Mouse (Mus musculus) large intestine, adult 2 months (tissue): ENCODE results near the gene B2m. TPM values are rescaled to one million over a fixed set of nuclear protein-coding genes. Genes with fewer than 3 reads are reported as not detected.
A peak's percentile ranks its signal among the peaks of the same experiment; 100 is the strongest.
"Not testable (repeated sequence)": the region's sequence is repeated elsewhere in the genome, so short reads cannot be mapped to it uniquely, and the experiment has no call there.

ENCODE experiments used
- DNase-seq: peaks from one replicate; pipeline ENCODE4 v3.0.0-alpha.2; 2012; ENCODE audit warnings: low read depth, low spot score
- WGBS: fragments of 180-500 bp; shearing (Covaris S2); methylation state at CpG from one replicate; pipeline ENCODE4 v1.1.7; 2018; 5-methylcytosine and 5-hydroxymethylcytosine counted together
- polyA plus RNA-seq: library from polyadenylated mRNA; depleted of rRNA; stranded (reverse); fragments of >200 nt; gene quantifications from 2 replicates; pipeline ENCODE4 v1.2.3, GENCODE M21; 2012; rRNA removed

The B2m gene
- 1,363 and 1,869 TPM in 2 replicates for polyA plus RNA-seq

DNA sequence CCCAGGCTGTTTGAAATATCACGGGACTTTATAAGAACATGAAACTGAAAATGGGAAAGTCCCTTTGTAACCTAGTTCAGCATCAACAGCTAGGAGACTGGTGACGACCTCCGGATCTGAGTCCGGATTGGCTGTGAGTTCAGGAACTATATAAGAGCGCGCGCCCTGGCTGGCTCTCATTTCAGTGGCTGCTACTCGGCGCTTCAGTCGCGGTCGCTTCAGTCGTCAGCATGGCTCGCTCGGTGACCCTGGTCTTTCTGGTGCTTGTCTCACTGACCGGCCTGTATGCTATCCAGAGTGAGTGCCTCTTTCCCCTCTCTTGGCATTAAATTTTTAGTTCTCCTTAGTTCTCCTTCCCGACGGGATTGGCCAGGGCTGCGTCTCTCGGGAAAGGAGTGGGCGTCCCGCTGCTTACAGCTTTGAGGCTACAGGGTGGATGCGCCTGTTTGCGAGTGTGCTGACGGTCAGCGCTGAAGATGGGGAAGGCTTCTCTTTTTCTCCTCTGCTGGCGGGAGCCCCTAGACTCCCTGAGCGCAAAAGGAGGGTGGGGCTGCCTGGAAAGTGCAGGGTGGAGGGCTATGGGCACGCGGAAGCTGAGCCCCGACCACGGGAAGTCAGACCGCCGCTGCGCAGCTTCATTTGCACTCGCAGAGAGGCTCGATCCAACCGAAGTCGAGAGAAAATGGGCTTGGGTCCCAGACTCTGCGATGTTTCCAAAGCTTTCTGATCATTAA lies at the start of gene B2m:
TSS of gene B2m (plus strand) at position 179 of the 734 bp plus-strand sequence.
- DNase-seq, result peak; percentile 88
- WGBS, result under 1% methylated on average over 40 of the region's 40 CpGs

DNA sequence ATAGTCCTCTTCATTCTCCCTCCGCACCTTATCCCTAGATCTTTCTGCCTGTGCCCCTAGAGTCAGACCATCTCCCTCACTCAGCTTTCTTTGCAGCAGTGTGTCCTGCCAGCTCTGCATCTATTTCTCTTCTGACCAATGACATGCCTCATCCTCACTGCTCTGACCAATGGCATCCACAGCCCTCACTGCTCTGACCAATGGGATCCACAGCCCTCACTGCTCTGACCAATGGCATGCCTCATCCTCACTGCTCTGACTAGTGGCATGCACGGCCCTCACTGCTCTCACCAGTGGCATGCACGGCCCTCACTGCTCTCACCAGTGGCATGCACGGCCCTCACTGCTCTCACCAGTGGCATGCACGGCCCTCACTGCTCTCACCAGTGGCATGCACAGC lies 49.8 kb upstream of the B2m start:
- 72% methylated on average over 5 of the region's 5 CpGs for WGBS
- DNase-seq, result not testable (repeated sequence)

DNA sequence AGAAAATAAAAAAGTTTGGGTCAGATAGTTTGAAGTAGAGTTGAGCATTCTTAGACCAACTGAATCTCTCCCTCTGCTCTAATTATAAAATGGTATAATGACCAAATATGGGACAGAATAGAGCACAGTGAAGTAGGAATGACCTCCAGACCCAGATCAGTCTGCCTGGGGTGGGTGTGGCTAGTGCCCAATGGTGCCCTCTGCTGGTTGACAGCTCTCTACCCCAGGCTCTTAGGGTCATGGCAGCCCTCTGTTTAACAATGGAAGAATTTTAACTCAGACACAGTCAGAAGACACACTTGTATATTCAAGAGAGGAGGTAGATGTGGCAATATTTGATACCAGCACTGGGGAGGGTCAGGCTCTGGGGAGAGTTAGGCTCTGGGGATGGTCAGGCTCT lies 45.4 kb upstream of the B2m start:
- DNase-seq, result no peak

GRCm38 (mm10) chr2:122108101-122108500 lies 39.4 kb upstream of the B2m start:
- no peak for DNase-seq
- WGBS, result 83% methylated on average over 14 of the region's 14 CpGs

DNA sequence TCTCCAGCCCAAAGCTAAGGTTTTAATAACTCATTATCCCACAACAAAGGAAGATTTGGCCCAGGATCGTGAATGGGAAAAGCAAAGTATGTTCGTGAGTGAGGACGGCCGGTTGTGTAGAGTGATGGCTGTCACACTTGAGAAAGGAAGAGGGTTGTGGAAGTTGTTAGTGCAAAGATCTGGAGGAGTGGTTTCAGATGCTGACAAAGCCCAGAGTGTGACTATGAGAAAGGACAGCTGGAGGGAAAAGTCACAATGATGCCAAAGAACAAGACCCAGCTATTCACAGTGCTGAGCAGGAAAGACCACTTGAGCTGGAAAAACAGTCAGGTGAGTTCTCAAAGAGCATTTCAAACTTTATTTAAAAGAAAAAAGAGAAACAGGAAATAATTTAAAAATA lies 37.8 kb upstream of the B2m start:
- DNase-seq, result no peak
- WGBS, result 61% methylated on average over 4 of the region's 4 CpGs

GRCm38 (mm10) chr2:122116888-122117287 lies 30.6 kb upstream of the B2m start:
- no peak for DNase-seq
- WGBS, result 92% methylated on average over 2 of the region's 2 CpGs

DNA sequence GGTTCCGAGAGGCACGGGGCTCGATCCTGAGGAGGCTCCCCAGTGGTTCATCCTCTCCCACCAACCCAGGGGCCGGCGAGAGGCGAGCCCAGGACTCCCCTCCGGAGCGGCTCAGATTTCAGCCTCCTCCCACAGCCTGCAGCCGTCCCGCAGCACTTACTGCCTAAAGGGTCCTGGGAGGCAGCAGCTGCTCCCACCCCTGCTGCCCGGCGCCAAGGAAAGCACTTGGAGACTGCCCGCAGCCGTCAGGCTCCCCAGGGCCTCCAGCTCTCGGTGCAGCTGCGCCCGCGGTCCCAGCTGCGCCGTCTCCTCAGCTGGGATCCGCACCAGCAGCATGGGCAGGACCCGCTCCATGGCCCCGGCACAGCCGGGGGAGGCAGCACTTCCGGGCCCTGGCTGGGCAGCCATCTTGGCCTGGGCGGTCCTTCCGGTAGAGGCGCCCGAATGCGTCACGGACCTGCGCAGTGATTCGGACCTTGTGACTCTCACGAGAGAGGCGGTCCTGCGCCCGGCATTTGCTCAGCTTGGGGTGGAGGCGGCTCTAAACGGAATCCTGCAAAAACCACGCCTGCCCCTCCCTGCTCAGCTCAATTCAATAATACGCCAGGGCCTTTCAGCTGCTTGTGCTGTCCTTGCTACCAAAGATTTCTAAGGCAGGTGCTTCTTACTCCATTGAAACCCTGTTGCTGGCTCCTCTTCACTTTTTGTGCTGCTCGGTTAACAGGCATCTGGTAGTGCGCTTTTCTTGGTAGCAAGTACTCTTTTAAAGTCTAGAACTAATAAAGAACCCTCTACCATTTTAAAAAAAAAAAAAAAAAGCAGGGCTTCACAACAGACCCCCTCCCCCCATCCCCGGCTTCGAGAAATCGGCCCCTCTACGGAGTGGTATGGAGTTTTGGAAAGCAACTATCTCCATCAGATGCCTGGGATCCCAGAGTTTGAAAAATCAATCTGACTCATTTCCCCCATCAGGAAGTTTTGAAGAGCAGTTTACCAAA lies 29.2 kb upstream of the B2m start, which contains the start of gene Spg11:
TSS of gene Spg11 (minus strand) at position 426 of the 998 bp plus-strand sequence.
- under 1% methylated on average over 47 of the region's 47 CpGs for WGBS
- DNase-seq, result peak; percentile 85

DNA sequence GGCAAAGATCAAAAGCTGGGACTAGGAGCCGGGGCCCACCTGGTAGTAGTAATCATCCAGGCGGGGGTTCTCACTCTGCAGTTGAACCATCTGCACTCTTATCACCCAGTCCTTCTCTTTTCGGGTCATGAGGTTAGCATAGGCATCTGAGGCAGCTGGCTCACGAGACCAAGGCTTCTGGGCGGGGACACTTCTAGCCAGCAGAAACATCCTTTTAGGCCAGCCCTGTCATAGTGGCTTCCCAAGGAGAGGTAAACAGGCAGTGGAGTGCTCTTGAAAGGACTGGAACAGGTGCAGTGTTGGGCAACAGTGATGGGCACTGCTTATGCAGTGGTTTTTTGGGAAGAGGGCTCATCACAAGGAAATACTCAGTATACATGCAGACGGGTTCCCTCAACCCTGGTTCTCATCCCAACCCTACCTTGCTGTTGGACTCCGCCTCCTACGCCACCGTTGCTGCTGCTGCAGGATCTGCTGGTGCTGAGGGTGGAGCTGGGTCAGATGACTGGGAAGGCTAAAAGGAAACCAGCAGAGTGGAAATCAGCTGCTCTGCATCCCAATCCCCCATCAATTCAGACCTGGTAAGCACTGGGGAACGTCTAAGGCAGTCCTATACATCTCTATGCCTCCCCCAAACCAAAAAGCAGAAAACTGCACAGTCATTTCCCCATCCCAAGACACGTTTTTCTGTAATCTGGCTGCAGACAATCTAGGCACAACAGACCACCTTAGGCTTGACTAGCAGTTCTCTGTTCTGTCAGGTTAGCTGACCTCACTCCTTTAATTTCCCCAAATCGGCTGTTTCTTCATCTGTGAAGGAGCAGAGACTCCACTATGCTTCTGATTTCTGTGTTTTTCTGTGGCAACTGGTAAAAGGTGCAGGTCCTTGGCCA lies 21.6 kb upstream of the B2m start:
- 55% methylated on average over 12 of the region's 12 CpGs for WGBS
- DNase-seq, result no peak

DNA sequence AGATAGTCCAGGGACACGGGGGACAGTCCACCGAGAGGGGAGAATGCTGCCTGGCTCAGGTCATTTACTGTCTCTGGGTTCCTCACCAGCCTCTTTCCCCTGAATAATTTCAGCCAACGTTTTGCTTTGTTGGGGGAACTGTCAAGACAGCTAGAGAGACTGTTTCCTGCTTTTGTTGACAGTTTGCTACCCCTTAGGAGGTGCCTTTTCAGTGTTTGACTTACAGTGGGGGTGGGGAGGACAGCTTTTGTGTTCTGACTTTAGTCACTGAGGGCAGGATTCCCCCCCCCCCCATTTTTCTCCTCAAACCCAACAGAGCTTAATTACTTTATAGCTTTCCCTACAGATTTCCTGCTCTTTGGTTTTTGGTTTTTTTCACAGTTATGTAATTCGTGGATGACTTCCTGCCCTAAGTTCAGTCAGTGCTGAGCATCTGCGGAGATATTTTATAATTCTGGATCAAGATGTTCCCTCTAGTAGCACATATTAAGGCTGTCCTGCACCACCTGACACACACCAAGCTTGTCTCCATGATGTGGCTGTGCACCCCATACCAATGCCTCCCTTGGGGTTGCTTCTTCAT lies 20.6 kb upstream of the B2m start:
- 15% methylated on average over 5 of the region's 5 CpGs for WGBS
- no peak for DNase-seq

GRCm38 (mm10) chr2:122127635-122128034 lies 19.9 kb upstream of the B2m start:
- DNase-seq, result no peak
- WGBS, result 92% methylated on average over 4 of the region's 4 CpGs

- WGBS, result 89% methylated on average over 2 of the region's 2 CpGs
These were observed 15.4 kb upstream of the B2m start for GRCm38 (mm10) chr2:122132078-122132477.

DNA sequence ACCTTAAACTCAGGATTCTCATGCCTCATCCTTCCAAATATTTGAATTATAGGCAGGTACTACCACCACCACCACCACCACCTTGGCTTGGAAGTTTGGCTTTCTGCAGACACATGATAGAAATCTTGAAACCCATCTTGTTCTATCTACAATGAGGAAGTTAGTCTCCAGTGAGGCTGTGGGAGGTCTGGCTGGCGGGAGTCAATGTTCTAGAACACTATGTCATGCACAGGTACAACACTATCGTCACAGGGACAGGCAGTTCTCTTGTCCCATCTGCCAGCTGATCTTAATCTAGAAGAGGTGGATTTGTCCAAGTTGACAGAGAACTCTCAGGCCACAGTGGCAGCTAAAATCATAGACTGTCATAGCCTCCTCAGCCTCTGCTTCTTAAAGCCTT lies 14.9 kb upstream of the B2m start:
- 82% methylated on average over 2 of the region's 2 CpGs for WGBS
- no peak for DNase-seq

More at GRCm38 (mm10) chr2:122132078-122132477, 15.4 kb upstream of the B2m start:
- DNase-seq, result no peak

GRCm38 (mm10) chr2:122137839-122138465 lies 9.5 kb upstream of the B2m start:
- 29% methylated on average over 5 of the region's 5 CpGs for WGBS
- DNase-seq, result no peak

- WGBS, result 36% methylated on average over 2 of the region's 2 CpGs
- DNase-seq, result no peak
These were observed 6.7 kb upstream of the B2m start for GRCm38 (mm10) chr2:122140815-122141214.

DNA sequence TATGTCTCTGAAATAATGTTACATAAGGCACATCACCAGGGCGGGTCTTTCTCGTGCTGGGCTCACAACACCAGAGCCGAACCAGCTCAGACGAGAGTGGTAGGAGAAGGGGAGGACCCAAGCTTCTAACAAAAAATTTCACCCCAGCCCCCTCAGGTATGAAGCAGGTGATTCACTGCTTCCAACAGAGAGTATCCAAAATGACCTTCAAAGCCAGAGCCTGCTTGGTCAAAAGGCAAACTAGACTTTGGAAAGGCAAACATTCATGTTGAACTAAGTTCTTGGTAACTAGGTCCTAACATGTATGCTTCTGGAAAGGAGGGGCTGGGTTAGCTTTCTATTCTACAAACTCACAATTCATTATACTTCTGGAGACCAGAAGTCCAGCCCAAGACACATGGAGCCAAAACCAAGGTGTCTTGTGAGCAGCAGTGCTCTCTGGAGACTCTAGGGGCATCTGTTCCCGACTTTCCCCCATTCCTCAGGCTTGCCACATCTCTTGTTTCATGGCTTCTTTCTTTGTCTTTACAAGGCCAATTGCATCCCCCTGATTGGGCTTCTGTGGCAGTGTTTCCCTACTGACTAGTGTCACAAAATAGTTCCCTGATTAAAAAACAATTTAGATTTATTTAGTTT lies 6.0 kb upstream of the B2m start:
- WGBS, result 70% methylated on average over 5 of the region's 5 CpGs
- DNase-seq, result no peak

DNA sequence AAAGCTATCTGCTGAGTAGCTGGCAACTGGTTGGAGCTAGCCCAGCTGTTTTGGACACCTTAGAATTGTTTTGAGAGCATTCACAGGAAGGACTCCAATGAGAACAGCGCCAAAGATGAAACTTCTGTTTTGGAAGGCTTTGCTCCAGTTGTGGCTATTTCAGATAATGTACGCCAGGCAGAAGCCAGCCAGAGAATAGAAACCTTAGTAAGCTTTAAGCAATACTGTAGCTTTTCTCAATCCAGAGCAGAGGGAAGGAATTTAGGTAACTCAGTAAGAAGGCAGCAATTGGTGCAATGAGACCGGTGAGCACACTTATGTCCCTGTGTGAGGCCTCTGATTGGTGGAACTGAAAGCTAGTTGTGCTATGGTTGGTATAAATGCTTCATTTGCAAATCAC lies 4.4 kb upstream of the B2m start:
- no peak for DNase-seq
- WGBS, result 96% methylated on average over 3 of the region's 3 CpGs

- 31% methylated on average over 4 of the region's 4 CpGs for WGBS
These were observed 1.7 kb upstream of the B2m start for GRCm38 (mm10) chr2:122145756-122146155.

DNA sequence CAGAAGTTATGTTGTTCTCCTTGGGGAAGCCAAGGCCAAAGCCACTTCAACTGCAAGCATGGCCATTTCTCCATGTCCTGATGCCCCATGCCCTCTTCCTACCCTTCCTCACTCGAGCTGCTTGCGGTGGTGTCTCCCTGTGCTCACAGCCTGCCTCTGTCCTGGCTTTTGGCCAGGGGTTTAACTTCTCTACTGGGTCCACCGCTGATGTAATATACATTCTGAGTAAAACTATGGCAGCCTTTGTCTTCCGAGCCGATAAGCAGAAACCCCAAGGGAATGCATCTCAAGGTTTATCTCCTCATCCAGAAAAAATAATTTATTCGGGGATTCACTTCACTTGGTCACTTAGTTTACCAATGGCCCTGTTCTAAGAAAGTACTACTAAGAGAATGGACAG lies 799 bp upstream of the B2m start:
- 71% methylated on average over 6 of the region's 6 CpGs for WGBS
- no peak for DNase-seq

More at GRCm38 (mm10) chr2:122145756-122146155, 1.7 kb upstream of the B2m start:
- DNase-seq, result no peak
